ENCODE assay signal across 8 mouse cellular contexts in genomic region chr16:93917712-93918678, GRCm38 (mm10). TPM values are rescaled to one million over a fixed set of nuclear protein-coding genes. Genes with fewer than 3 reads are reported as not detected.
DNase-seq lines count a peak whose midpoint lies in the region; ATAC-seq lines count a peak whose summit lies in the region.

No protein-coding gene starts in this region.

- H3K4me1 ChIP-seq in hindbrain, embryonic 16.5 days (ENCODE audit: control insufficient read depth, insufficient read depth, low read depth, low read length), result no peaks in the 10 kb centered on the region

- ATAC-seq in hindbrain, embryonic 16.5 days, result peak; percentile 49
- peak; percentile 75 for ATAC-seq in megakaryocyte, adult 5-6 weeks (ENCODE audit: poor library complexity, severe bottlenecking)

- peak; percentile 87 for DNase-seq in R1 (ENCODE audit: low read depth, low spot score)
- peak; percentile 77 to 90 for DNase-seq in cerebellum, postnatal 25 days
- DNase-seq in frontal cortex, postnatal 36 days (ENCODE audit: low spot score in 2 of 2), result peak; percentile 80 to 89
- DNase-seq in left cerebral cortex, adult 11 months (ENCODE audit: low spot score), result peak; percentile 59
- DNase-seq in right cerebral cortex, adult 18-20 months, result peak; percentile 69
- DNase-seq in urinary bladder, postnatal 10 days (ENCODE audit: low spot score), result peak; percentile 68

- no peak overlapping the region for H3K9ac ChIP-seq in hindbrain, embryonic 16.5 days (ENCODE audit: low read depth, low read length)

- WGBS in hindbrain, embryonic 16.5 days, result 54% methylated on average over 15 of the region's 22 CpGs

- H3K27ac ChIP-seq in hindbrain, embryonic 16.5 days (ENCODE audit: low read depth, low read length), result no peak overlapping the region

- H3K4me3 ChIP-seq in hindbrain, embryonic 16.5 days (ENCODE audit: low read length), result no peak overlapping the region

- no peaks in the 10 kb centered on the region for H3K9me3 ChIP-seq in hindbrain, embryonic 16.5 days (ENCODE audit: control insufficient read depth, low read length)

- no peaks in the 10 kb centered on the region for H3K36me3 ChIP-seq in hindbrain, embryonic 16.5 days (ENCODE audit: control insufficient read depth, insufficient read depth, low read length)

- no peaks in the 10 kb centered on the region for H3K27me3 ChIP-seq in hindbrain, embryonic 16.5 days (replicated peaks; ENCODE audit: control insufficient read depth, insufficient read depth, low read length)

- peak overlapping the region; percentile 37 for H3K4me2 ChIP-seq in hindbrain, embryonic 16.5 days (ENCODE audit: low read length)

RNA-seq across cellular contexts. Expression of gene Chaf1b, which starts 34.3 kb away (rescaled TPM):
- polyA plus RNA-seq in hindbrain, embryonic 16.5 days (2015; fragmentation: Nextera tagmentation; extraction: Ambion mirVana), result 17.9 and 20.0 TPM in 2 replicates
- 19.6 and 25.9 TPM in 2 replicates for total RNA-seq in megakaryocyte, adult 5-6 weeks (2015)
- total RNA-seq in megakaryocyte, adult 5-6 weeks (2017), result 28.1 and 30.4 TPM in 2 replicates
